Mouse (Mus musculus): Measurements from ENCODE around the gene Nr1h3. TPM values are rescaled to one million over a fixed set of nuclear protein-coding genes. Genes with fewer than 3 reads are reported as not detected.

Gene Nr1h3
- total and polyA plus RNA-seq, 2 experiments from 2014 or later, result 2.7 to 4.8 TPM

DNA sequence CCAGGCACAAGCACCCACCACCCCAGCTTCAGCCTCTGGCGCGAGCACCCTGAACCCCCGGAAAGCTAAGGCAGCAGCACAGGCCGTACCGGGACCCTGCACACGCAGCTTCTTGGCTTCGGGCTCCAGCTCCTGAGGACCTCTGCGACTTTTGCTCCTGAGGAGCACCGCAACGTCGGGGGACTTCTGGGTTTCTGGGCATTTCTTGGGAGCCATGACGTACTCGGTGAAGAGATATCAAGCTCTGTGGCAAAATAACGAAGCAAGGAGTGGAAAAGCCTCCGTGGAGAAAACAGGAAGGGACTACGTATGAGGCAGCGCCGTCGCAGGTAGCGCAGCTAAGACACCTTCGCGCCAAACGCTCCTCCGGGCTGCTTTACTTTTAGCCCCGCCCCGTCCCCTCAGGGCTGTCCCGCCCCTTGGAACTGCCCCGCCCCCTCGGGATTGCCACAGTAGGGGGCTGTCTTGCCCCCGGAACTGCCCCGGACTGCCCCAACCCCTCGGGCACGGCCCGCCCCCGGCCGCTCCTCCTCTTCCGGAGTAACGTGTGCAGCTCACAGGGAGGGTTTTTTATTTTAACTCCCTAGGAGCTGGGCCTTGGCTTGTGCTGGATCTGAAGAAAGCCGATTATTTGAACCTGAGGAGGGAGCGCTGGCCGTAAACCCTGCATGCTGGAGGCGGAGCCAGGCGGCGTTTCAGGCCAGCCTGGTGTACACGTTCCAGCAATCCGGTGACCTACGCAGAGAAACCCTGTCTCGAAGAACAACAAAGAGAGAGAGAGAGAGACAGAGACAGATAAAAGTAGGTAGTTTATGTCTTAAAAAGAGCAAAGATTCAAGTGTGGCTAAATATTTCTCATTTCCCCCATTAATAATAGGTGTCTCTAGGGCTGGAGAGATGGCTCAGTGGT is 34.2 kb upstream of the Nr1h3 start, which contains the start of gene Ddb2:
Gene Ddb2, minus strand, starts transcription at position 382 of the 910 bp plus-strand sequence.
- H3K4me2 ChIP-seq (ENCODE audit: low read depth, low read length), result peak within 1 kb of the TSS; percentile 90
- no peaks in the 10 kb centered on the region for H3K9me3 ChIP-seq (ENCODE audit: low read length)
- peak; percentile 52; the same call in 1 of the 2 replicates for TF ChIP-seq CTCF (IDR thresholded peaks at IDR 0.05; ENCODE audit: low read depth)
- peak within 1 kb of the TSS; percentile 59 for H3K9ac ChIP-seq (replicated peaks; ENCODE audit: low read length)
- no peaks in the 10 kb centered on the region for H3K27me3 ChIP-seq (ENCODE audit: insufficient read depth, low read length)
- no peaks in the 10 kb centered on the region for H3K36me3 ChIP-seq (ENCODE audit: insufficient read depth, low read length)
- ATAC-seq (peak; percentile 99), DNase-seq (ENCODE audit: low spot score) (peak; percentile 98)
- WGBS, result under 1% methylated on average over 48 of the region's 48 CpGs
- no peaks in the 10 kb centered on the region for H3K4me1 ChIP-seq (ENCODE audit: insufficient read depth, low read length)
- H3K4me3 ChIP-seq (ENCODE audit: low read length), result peak within 1 kb of the TSS; percentile 63
- H3K27ac ChIP-seq, result peak within 1 kb of the TSS; percentile 90

- WGBS, result 79% methylated on average over 2 of the region's 2 CpGs
Measured at GRCm38 (mm10) chr2:91229735-91230134, 27.1 kb upstream of the Nr1h3 start.

GRCm38 (mm10) chr2:91223614-91224013 is 21.0 kb upstream of the Nr1h3 start:
- Histone ChIP-seq H3K4me3 (ENCODE audit: low read length) (no peak overlapping the region), H3K4me2 (ENCODE audit: low read depth, low read length) (no peak overlapping the region), H3K27me3 (ENCODE audit: insufficient read depth, low read length) (no peaks in the 10 kb centered on the region), H3K9ac (replicated peaks; ENCODE audit: low read length) (no peak overlapping the region), H3K27ac (no peak overlapping the region), H3K36me3 (ENCODE audit: insufficient read depth, low read length) (no peaks in the 10 kb centered on the region), H3K9me3 (ENCODE audit: low read length) (no peaks in the 10 kb centered on the region), H3K4me1 (ENCODE audit: insufficient read depth, low read length) (no peaks in the 10 kb centered on the region)
- WGBS, result 80% methylated on average over 2 of the region's 2 CpGs
- no peak for ATAC-seq
- peak; percentile 35 for TF ChIP-seq CTCF (IDR thresholded peaks at IDR 0.05; ENCODE audit: low read depth)
- DNase-seq (ENCODE audit: low spot score), result no peak

More at GRCm38 (mm10) chr2:91229735-91230134, 27.1 kb upstream of the Nr1h3 start:
- TF ChIP-seq CTCF (IDR thresholded peaks at IDR 0.05; ENCODE audit: low read depth), result no peak
- Histone ChIP-seq H3K27ac (no peak overlapping the region), H3K4me3 (ENCODE audit: low read length) (no peak overlapping the region), H3K4me2 (ENCODE audit: low read depth, low read length) (no peak overlapping the region), H3K36me3 (ENCODE audit: insufficient read depth, low read length) (no peaks in the 10 kb centered on the region), H3K9me3 (ENCODE audit: low read length) (no peaks in the 10 kb centered on the region), H3K4me1 (ENCODE audit: insufficient read depth, low read length) (no peaks in the 10 kb centered on the region), H3K9ac (replicated peaks; ENCODE audit: low read length) (no peak overlapping the region; the same call in 1 of the 2 replicates), H3K27me3 (ENCODE audit: insufficient read depth, low read length) (no peaks in the 10 kb centered on the region)
- DNase-seq (ENCODE audit: low spot score), result no peak
- no peak for ATAC-seq

- WGBS, result 95% methylated on average over 3 of the region's 3 CpGs
- Histone ChIP-seq H3K9ac (replicated peaks; ENCODE audit: low read length) (no peak overlapping the region), H3K27ac (no peak overlapping the region), H3K4me2 (ENCODE audit: low read depth, low read length) (no peak overlapping the region), H3K4me3 (ENCODE audit: low read length) (no peak overlapping the region), H3K9me3 (ENCODE audit: low read length) (no peaks in the 10 kb centered on the region), H3K36me3 (ENCODE audit: insufficient read depth, low read length) (peaks cover 3% of the 10 kb centered on the region; the same call in 1 of the 2 replicates), H3K4me1 (ENCODE audit: insufficient read depth, low read length) (no peaks in the 10 kb centered on the region), H3K27me3 (ENCODE audit: insufficient read depth, low read length) (no peaks in the 10 kb centered on the region)
- TF ChIP-seq CTCF (IDR thresholded peaks at IDR 0.05; ENCODE audit: low read depth), result no peak
- ATAC-seq (no peak), DNase-seq (ENCODE audit: low spot score) (no peak)
Measured at GRCm38 (mm10) chr2:91220501-91220900, 17.9 kb upstream of the Nr1h3 start.

DNA sequence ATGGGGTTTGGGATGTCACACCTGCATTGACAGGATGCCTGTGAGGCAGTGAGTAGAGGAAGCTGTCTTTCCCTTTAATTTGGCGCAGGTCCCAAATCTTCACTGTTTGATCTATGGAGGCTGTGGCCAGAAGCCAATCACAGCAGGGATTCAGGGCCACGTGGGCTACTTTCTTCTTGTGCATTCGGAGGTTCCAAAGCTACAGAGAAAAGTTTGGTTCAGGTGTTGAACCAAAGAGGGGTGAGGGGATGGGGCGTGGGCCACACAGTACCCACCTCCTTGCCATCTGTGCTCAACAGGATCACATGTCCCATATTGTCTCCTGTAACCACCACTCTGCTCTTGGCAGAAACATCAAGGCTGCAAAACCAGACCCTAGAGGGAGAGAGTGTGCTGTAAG is 14.4 kb upstream of the Nr1h3 start:
- no peak for TF ChIP-seq CTCF (IDR thresholded peaks at IDR 0.05; ENCODE audit: low read depth)
- 0 out of 2 replicates have a peak, but pooled peaks have one; percentile 43 for ATAC-seq
- Histone ChIP-seq H3K36me3 (ENCODE audit: insufficient read depth, low read length) (peaks cover 12% of the 10 kb centered on the region; the same call in 1 of the 2 replicates), H3K9me3 (ENCODE audit: low read length) (no peaks in the 10 kb centered on the region), H3K27ac (0 out of 2 replicates have a peak overlapping the region, but pooled peaks have one; percentile 15), H3K9ac (replicated peaks; ENCODE audit: low read length) (no peak overlapping the region), H3K4me2 (ENCODE audit: low read depth, low read length) (no peak overlapping the region), H3K4me3 (ENCODE audit: low read length) (no peak overlapping the region), H3K4me1 (ENCODE audit: insufficient read depth, low read length) (no peaks in the 10 kb centered on the region), H3K27me3 (ENCODE audit: insufficient read depth, low read length) (no peaks in the 10 kb centered on the region)
- 44% methylated on average over 4 of the region's 4 CpGs for WGBS
- peak; percentile 56 for DNase-seq (ENCODE audit: low spot score)

GRCm38 (mm10) chr2:91213311-91213710 is 10.7 kb upstream of the Nr1h3 start:
- no peak overlapping the region for H3K27ac ChIP-seq
- ATAC-seq (no peak), DNase-seq (ENCODE audit: low spot score) (no peak)
- no peak overlapping the region for H3K4me3 ChIP-seq (ENCODE audit: low read length)
- no peak overlapping the region for H3K9ac ChIP-seq (replicated peaks; ENCODE audit: low read length)
- H3K4me2 ChIP-seq (ENCODE audit: low read depth, low read length), result no peak overlapping the region
- TF ChIP-seq CTCF (IDR thresholded peaks at IDR 0.05; ENCODE audit: low read depth), result peak; percentile 18; the same call in 1 of the 2 replicates
- H3K27me3 ChIP-seq (ENCODE audit: insufficient read depth, low read length), result no peaks in the 10 kb centered on the region
- no peaks in the 10 kb centered on the region for H3K4me1 ChIP-seq (ENCODE audit: insufficient read depth, low read length)
- peaks cover 45% of the 10 kb centered on the region for H3K36me3 ChIP-seq (ENCODE audit: insufficient read depth, low read length)
- no peaks in the 10 kb centered on the region for H3K9me3 ChIP-seq (ENCODE audit: low read length)
